Mouse (Mus musculus) lung, adult 18-20 months (tissue): ENCODE data around the gene Slc4a1ap.
"Not testable (repeated sequence)": the region's sequence is repeated elsewhere in the genome, so short reads cannot be mapped to it uniquely, and the experiment has no call there.

Source experiments
- DNase-seq, 2 experiments: peaks; one replicate each; pipeline ENCODE4 v3.0.0; 2022; ENCODE audit warnings: mixed read lengths in 2 of 2

The Slc4a1ap gene

GRCm38 (mm10) chr5:31526354-31527116, at the start of gene Slc4a1ap:
Slc4a1ap (plus strand) TSS chr5:31526995.
- DNase-seq, result peak; percentile 74 to 76

- DNase-seq, result no peak
Measured at GRCm38 (mm10) chr5:31480536-31480935, 46.3 kb upstream of the Slc4a1ap start.

- no peak for DNase-seq
Measured at GRCm38 (mm10) chr5:31485440-31485839, 41.4 kb upstream of the Slc4a1ap start, which contains the start of gene 4930548H24Rik. 4930548H24Rik (plus strand) TSS chr5:31485740.

GRCm38 (mm10) chr5:31487889-31488288, 38.9 kb upstream of the Slc4a1ap start:
- DNase-seq, result no peak

- no peak for DNase-seq
Measured at GRCm38 (mm10) chr5:31489116-31489769, 37.6 kb upstream of the Slc4a1ap start.

- no peak for DNase-seq
Measured at GRCm38 (mm10) chr5:31492031-31492430, 34.8 kb upstream of the Slc4a1ap start.

GRCm38 (mm10) chr5:31494513-31495297, 32.1 kb upstream of the Slc4a1ap start, which contains the start of gene Gpn1:
Gpn1 (plus strand) TSS chr5:31494741.
- DNase-seq, result peak; percentile 92

GRCm38 (mm10) chr5:31504843-31505242, 22.0 kb upstream of the Slc4a1ap start:
- no peak for DNase-seq

- DNase-seq, result peak in 1 of 2 experiments; percentile 24
Measured at GRCm38 (mm10) chr5:31512481-31512880, 14.3 kb upstream of the Slc4a1ap start.

GRCm38 (mm10) chr5:31520556-31520955, 6.2 kb upstream of the Slc4a1ap start:
- DNase-seq, result no peak

GRCm38 (mm10) chr5:31527117-31527680, 404 bp downstream of the Slc4a1ap start:
- no peak for DNase-seq

- not testable (repeated sequence) for DNase-seq
Measured at GRCm38 (mm10) chr5:31527707-31528106, 912 bp downstream of the Slc4a1ap start, which contains the start of gene Supt7l. Supt7l (minus strand) TSS chr5:31527807.

GRCm38 (mm10) chr5:31528560-31528959, 1.8 kb downstream of the Slc4a1ap start:
- no peak for DNase-seq

- DNase-seq, result no peak
Measured at GRCm38 (mm10) chr5:31535228-31535627, 8.4 kb downstream of the Slc4a1ap start.

GRCm38 (mm10) chr5:31559401-31559800, 32.6 kb downstream of the Slc4a1ap start:
- DNase-seq, result no peak

GRCm38 (mm10) chr5:31560352-31560751, 33.6 kb downstream of the Slc4a1ap start:
- no peak for DNase-seq

- peak; percentile 38 to 40 for DNase-seq
Measured at GRCm38 (mm10) chr5:31562036-31562666, 35.4 kb downstream of the Slc4a1ap start.

GRCm38 (mm10) chr5:31563496-31563895, 36.7 kb downstream of the Slc4a1ap start:
- peak; percentile 71 to 76 for DNase-seq

- no peak for DNase-seq
Measured at GRCm38 (mm10) chr5:31563905-31564304, 37.1 kb downstream of the Slc4a1ap start.

- DNase-seq, result peak; percentile 47 to 58
Measured at GRCm38 (mm10) chr5:31564976-31565375, 38.2 kb downstream of the Slc4a1ap start.

- no peak for DNase-seq
Measured at GRCm38 (mm10) chr5:31566026-31566425, 39.2 kb downstream of the Slc4a1ap start.

- DNase-seq, result no peak
Measured at GRCm38 (mm10) chr5:31566457-31566856, 39.7 kb downstream of the Slc4a1ap start.
